Mouse (Mus musculus) spleen, embryonic (tissue): ENCODE results near the gene Kctd4.
"Not testable (repeated sequence)": the region's sequence is repeated elsewhere in the genome, so short reads cannot be mapped to it uniquely, and the experiment has no call there.

Experiments used
- CTCF ChIA-PET: fragments of 350-600 bp; sonication (Branson Sonifier 250); formaldehyde crosslinking; loops from one replicate; lab custom pipeline; 2022; lab: Charles Lee

Gene Kctd4

DNA sequence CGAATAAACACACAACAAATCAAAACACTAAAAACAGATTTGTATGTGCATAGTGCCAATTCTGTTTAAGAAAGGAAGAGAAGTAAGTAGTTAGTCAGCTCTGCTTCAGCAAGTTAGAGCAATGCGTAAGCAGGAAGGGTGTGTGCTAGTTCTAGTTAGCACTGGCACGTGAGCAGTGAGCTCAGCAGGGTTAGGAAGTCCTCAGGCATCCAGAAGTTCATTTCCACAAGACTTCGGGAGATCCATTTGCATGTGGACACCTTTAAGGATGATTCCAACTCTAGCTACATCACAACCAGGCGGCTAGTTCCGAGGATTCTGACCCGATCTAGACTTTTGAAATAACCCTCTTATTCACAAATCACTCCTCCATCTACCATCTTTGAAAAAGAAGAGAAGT is at the start of gene Kctd4:
Kctd4 (plus strand) TSS at position 244 of the 400 bp plus-strand sequence.
- CTCF ChIA-PET = interaction anchor here (0.6 kb wide), 1 partner anchor 125 kb away, joined by 6 read pairs; no protein-coding TSS in a partner anchor

DNA sequence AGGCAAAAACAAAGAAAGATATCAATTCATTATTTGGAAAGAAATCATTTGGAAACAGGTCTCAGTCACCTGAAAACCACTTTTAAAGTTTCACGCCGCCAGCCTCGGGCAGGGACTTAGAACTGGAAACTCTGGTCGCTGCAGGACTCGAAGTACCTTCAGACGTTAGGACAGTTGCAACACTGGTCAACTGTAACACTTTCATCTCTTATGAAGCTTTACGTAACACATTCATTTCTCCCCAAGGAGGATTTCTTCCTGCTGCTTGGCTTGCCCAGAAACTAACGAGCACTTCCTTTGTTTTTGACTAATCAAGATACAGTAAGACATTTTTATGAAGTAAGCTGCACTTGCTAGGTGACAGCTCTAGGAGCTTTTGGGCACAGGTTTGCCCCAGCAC is 47.9 kb upstream of the Kctd4 start:
- CTCF ChIA-PET = no interaction called here

DNA sequence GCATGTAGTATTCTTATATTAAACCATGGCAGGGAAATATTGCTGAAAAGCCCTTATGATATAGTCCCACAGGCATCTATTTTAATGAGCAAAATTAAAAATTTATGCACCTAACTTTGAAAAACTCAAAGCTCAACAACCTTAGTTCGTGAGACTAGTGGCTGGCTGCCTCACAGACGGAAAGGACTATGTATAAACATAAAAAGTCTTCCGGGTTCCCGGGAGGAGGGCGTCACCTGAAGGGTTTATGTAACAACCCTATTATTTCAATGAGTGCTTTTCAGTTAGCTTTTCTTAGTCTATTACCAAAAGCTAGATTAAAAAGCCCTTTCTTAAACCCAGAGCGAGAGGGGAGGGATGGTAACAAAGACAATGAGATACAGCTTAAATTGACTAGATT is 42.8 kb upstream of the Kctd4 start:
- CTCF ChIA-PET = no interaction called here

DNA sequence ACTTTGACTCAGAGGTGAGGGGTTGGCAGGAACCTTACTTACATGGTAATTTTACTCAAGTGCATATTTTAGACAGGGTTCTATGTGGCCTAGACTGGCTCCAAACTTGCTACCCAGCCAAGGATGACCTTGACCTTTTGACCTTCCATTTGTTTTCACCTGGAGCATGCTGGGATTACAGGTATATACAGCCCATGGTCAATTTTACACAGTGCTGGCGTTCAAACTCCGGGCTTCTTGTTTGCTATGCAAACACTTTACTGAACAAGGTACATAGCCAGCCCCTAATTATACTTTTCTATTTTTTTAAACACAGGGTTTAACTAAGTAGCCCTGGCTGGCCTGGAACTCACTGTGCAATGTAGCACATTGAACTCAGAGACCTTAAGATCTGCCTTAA is 42.1 kb upstream of the Kctd4 start:
- CTCF ChIA-PET = no interaction called here

DNA sequence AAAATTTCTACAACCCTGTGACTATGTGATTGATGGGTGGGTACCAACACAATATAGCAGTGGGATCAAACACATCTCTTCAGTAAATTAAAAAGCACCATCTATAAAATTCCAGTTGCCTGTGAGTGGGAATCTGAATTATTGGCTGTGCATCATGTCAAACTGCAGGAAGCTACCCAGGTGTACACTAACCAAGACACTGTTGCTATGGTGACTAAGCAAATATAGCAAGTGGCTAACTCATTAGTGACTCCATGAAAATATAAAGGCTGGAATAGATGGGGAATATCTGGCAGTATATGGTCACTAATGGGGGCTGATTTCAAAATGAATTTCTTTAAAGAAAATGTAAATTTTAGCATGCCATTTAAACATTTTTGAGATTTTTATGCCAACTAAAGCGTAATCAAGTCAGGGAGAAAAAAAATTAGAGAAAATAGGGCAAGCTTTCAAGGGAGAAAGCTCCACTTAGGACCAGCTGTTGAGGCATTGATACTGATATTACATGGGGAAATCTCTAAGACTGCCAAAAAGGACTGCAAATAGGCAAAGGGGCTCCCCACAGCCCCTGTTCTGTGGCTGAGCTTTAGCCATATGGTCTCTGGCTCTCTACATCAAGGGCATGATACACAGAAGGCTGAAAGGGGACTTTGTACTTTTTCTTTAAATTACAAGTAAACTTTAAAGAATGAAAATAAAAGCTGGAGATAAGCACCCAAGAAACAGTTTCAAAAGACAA is 31.3 kb upstream of the Kctd4 start:
- CTCF ChIA-PET = no interaction called here

DNA sequence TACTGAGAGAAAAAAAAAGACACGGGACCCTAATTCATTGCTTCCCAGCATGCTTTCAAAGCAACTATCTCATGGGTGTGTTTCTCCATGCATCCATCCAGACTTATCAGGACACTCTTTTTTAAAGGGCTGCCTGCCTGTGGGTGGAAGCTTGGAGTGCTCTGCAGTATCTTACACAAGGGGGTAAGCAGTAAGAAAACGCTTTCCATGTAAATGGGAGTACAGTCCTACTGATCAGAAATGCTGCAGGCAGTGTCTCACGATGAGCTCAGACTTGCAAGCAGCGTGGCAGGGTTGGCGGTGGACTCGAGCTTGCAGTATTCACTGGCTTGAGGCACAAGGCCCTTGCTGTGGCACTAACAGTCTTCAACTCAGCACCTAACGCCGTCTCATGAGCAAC is 25.1 kb upstream of the Kctd4 start:
- CTCF ChIA-PET = not testable (repeated sequence)

DNA sequence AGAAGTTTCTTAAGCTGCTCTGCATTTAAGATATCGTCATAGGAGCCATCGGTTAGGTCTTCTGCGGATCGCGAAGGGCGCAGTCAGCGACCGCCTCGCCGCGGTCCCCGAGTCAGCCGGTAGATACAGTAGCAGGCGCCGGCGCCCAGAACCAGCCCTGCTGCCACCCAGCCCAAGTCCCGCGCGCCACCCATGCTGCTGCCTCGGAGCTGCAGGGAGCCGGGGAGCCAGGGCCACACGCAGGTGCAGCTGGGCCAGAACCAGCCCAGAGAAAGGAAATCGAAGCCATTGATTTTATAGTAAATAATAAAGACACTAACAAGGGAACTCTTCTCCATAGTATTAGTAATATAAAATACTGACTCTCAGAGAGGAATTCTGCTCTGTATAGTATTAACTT is 23.5 kb upstream of the Kctd4 start:
- CTCF ChIA-PET = no interaction called here

DNA sequence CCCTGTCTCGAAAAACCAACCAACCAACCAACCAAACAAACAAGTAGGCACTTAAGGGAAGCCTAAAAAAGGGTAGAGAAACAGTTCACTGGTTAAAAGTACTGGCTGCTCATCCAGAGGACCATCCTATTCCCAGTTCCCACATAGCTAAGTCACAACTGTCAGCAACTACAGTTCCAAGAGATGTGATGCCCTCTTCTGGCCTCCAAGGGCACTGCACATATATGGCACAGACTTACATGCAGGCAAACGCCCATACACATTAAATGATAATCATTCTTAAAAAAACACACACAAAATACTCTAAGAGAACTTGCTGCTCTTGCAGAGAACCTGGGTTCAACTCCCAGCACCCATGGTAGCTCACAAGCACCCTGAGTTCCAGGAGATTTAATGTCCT is 20.4 kb upstream of the Kctd4 start:
- CTCF ChIA-PET = no interaction called here

DNA sequence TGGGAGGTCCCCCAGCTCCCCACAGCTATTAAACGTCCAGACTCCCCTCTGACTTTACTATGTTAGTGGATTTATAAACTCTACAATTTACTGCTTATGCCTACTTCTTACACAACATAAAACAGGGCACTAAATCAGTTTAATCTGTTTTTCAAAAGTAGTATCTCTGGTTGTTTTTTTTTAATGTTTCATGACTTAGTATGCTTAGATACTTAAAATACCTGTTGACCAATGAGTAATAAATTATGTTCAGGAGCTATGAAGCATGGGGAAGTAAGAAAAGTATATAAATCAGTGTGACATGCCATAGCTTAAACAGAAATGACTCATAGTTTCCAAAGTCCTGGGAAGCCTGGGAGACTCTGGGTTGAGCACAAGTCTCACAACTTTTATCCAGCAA is 17.1 kb upstream of the Kctd4 start:
- CTCF ChIA-PET = no interaction called here

DNA sequence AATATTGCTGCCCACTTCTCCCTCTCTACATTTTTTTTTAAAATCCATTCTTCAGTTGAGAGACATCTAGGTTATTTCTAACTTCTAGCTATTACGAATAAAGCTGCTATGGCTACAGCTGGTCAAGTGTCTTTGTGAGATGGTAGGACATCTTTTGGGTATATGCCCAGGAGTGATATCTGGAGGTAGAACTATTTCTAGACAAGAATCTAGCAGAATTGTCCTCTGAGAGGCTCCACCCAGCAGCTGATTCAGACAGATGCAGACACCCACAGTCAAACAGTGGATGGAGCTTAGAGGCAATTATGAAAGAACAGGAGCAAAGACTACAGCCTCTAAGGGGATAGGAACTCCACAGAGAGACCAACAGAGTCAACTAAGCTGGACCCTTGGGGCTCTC is 13.3 kb upstream of the Kctd4 start:
- CTCF ChIA-PET = no interaction called here

DNA sequence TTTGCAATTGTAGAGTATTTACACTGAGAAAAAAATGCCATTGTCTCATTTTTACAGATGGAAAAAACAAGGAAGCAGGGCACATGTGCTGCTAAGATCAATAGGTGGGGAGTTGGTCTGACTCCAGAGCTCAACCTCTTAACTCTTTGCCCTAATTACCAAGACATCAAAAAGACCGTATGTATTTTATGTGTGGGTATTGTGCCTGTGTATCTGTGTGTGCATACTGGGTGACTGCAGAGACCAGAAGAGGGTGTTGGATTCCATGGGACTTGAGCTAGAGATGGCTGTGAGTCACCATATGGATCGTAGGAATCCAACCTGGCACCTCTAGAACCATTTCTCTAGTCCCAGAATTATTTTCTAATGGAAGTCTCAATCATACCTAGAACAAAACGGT is 12.4 kb upstream of the Kctd4 start:
- CTCF ChIA-PET = interaction anchor here (0.6 kb wide), 1 partner anchor 63 kb away, joined by 4 read pairs; no protein-coding TSS in a partner anchor

DNA sequence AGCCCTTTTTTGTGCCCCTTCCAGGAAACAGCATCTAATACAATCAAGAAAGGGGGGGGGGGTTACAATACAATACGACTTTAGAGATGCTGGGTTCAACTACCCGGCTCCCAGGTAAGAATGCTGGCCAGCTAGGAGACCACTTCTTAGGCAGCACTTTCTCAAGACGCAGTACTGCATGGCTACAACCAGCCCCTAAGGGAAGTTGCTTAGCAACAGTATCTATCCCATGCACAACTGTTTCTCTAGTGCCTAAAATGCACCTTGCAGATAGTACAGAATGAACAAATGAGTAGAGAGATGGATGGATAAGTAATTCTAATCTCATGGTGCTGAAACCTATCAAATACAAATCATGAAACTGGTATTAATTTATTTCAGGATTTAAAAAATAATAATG is 7.1 kb upstream of the Kctd4 start:
- CTCF ChIA-PET = interaction anchor here (0.5 kb wide), 1 partner anchor 25 kb away, joined by 3 read pairs; no protein-coding TSS in a partner anchor

DNA sequence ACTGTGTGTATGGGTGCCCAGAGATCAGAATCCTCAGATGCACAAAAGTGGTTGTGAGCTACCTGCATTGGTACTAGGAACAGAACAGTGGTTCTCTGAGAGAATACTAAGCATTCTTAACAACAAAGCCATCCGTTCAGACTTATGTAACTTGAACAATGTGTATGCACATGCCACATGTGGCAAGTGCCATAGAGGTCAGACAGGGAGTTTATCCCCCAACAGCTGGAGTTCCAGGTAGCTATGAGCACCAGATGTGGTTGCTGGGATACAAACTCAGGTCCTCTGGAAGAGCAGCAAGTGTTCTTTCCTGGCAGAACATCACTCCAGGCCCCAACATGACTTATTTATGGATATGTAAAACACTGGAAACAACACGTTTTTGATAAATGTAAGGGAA is 1.8 kb upstream of the Kctd4 start:
- CTCF ChIA-PET = no interaction called here

DNA sequence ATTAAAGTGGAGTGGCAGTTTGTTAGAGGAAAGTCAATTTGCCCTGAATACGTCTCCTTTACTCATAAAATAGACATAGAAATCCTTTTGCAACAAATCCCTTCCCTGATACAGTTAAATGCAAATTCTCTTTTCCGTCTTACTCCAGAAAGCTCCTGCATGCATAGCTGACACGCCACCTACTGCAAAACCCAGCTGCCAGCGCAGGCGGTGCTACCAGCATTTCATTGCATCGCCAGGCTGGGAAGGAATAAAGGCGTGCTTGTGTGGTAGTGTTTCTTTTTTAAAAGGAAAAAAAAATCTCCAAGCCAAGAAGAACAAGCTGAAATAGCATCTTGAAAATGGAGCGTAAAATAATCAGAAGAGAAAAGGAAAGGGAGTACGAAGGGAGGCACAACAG is 7.4 kb downstream of the Kctd4 start:
- CTCF ChIA-PET = no interaction called here

DNA sequence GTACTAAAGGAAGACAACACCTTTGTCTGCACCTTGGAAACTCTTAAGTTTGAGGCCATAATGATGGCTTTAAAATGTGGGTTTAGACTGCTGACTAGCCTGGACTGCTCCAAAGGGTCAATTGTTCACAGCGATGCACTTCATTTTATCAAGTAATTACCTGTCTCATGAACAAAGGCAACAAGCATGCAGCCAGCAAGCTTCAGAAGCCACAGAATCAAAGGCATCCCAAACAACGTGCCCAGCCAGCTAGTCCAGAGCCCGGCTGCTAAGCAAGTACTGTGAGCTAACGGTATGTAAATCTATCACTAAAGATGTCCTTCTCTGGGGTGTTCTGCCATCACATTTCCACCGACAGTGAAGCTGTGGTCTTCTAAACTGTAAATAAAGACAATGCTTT is 8.4 kb downstream of the Kctd4 start:
- CTCF ChIA-PET = no interaction called here

DNA sequence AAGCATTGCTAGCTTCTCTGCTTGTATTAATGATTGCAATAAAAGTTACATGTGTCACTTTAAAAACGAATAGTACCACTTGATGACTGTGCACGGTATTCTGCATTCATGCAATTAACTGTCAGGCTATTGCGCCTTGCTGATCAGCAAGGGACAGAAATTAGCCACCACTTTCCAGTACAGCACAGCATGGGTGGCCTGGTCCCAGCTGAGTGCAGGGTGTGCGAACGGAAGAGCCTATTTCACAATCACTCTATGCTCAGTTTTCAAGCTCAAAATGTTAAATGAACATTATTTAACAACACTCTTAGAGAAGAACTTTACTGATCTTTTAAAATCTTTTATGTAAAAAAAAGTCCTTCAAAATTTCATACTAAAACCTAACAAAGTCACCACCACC is 9.2 kb downstream of the Kctd4 start:
- CTCF ChIA-PET = no interaction called here

DNA sequence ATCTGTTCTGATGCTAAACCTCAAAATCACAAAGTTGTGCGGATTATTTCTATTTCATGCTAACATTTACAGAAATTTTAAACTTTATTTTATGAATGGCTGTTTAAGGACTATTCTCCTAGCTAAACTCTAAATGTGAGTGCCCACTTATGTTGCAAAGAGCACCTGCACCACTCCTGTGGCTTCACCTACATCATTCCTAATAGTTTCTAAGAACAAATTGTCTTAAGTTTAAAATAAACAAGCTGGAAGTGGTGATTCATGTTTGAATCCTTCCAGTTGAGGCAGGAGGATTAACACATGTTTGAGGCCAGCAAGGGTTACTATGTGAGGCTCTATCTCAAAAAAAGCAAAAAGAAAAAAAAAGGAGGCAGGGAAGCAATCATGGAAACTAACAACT is 9.6 kb downstream of the Kctd4 start:
- CTCF ChIA-PET = no interaction called here

DNA sequence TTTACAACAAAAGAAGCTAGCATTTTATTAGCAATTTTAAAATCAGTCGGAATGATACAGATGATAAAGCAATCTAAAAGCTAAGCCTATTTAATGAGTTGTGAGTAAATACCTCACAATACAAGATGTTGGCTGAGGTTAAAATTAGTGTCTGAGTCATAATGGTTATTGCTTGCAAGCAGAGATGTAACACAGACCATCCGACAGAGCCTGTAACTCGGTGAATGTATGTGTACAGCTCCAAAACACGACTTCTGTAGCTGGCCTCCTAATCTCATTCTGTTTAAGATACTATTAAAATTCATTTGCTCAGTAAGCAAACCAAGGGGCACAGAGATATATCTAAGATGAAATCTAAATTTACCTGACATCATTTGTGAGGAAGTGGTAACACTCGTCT is 12.5 kb downstream of the Kctd4 start:
- CTCF ChIA-PET = no interaction called here

DNA sequence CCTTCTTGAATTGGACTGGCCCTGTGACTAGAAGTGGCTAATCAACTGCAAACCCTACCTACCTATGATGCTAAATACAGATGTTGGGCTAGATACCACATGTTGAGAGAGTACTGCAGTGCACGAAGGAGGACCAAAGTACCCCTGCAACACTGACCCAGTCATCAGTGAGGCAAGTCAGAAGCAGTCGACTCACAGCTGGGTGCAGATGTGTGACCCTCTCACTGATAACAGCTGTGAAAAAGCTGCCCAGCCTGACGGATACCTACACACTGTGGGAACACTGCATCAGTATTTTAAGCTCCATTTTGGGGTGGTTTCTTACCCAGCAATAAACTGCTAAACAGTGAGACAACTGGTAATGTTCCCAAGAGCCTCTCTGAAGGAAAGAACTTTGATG is 21.3 kb downstream of the Kctd4 start:
- CTCF ChIA-PET = no interaction called here

DNA sequence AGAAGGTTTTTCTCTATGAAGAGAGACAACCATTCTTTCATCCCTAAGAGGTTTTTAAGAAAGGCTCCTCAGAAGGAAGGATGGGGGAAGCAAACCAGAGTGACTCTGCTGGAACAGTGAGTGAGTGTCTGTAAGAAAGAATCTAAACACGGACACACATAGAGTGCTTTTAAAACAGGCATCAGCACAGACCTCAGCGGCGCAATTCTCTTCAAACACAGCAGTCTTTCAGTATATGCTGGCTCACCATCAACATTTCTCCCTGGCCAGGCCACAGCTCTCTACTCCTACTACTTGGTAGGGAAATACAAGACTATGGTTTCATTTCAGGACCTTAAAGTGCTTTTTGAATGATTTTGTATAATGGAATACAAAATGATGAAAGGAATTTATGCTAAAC is 26.4 kb downstream of the Kctd4 start:
- CTCF ChIA-PET = no interaction called here

DNA sequence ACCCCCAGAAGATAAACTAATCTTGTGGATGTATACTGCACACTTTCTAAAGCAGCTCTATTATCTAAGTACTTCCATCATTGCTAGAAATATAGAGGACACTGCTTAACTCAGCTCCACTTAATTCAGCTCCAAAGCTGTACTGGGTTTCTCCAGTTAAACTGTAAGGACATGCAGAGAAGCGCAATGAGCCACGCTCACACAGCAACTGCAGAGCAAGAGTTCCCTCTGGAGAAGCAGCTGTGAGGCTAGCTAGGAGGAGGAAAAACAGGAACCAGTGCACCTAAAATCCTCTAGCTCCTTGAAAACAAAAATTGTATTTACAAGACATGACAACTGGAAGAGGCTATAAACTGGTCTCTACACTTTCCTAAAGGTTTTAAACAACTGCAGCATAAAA is 29.1 kb downstream of the Kctd4 start:
- CTCF ChIA-PET = no interaction called here

DNA sequence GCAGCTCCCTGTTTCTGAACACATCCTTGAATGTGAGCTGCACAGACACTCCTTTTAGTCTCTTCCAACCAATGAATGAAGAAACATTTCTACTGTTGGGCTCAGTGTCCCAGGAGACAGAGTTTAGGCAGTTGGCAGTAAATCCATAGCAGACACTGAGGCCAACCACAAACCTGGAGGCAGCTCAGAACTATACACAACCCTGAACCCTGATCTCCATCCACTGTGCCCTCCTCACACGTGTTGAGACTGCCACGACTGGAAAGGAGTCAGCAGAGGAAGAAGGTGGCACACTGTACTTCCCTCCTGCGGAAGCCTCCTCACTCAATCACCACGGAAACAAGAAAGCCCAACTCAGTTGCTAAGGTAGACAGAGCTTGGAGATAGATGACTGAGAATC is 30.3 kb downstream of the Kctd4 start:
- CTCF ChIA-PET = interaction anchor here (0.6 kb wide), 1 partner anchor 105 kb away, joined by 33 read pairs; no protein-coding TSS in a partner anchor

DNA sequence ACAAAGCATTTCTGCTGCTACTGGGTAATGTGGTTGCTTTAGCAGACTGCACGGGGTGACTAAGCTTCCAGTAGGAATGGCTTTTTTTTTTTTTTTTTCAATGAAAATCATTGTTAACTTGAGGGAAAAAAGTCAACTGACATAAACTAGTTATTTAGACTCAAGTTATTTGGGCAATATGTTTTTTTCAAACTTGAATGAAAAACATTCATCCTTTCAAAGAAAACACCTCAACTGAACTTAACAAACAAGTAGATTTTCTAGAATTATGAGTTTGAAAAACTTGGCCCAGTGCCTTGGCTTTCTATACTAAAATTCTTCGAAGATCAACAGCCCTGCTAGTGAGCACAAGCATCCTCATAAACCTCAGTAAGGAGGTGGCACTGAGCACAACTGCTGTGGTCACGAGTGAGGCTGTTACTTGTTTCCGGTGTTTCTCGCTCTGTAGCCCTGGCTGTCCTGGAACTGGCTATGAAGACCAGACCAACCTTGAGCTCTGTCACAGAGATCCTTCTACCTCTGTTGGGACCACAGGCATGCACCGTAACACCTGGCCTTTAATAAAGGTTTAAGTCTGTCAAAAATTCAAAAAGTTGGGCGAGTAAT is 32.2 kb downstream of the Kctd4 start:
- CTCF ChIA-PET = interaction anchor here (1.1 kb wide), 1 partner anchor 9 kb away, joined by 3 read pairs; no protein-coding TSS in a partner anchor
